Mouse (Mus musculus) testis, postnatal 14 days (tissue): ENCODE measurements around the gene Casp6.

Source experiments
- DNase-seq: peaks from one replicate; pipeline ENCODE4 v3.0.0; 2021; ENCODE audit warnings: low spot score

Casp6 gene

GRCm38 (mm10) chr3:129901271-129901809, at the start of gene Casp6:
Casp6 (plus strand) TSS chr3:129901425.
- peak; percentile 74 for DNase-seq

GRCm38 (mm10) chr3:129862592-129862991, 38.6 kb upstream of the Casp6 start:
- DNase-seq, result no peak

- peak; percentile 78 for DNase-seq
Measured at GRCm38 (mm10) chr3:129863698-129864097, 37.5 kb upstream of the Casp6 start.

GRCm38 (mm10) chr3:129877327-129877726, 23.9 kb upstream of the Casp6 start:
- no peak for DNase-seq

- peak; percentile 91 for DNase-seq
Measured at GRCm38 (mm10) chr3:129878405-129879021, 22.7 kb upstream of the Casp6 start, which contains the start of gene Pla2g12a. Pla2g12a (plus strand) TSS chr3:129878606.

- DNase-seq, result peak; percentile 59
Measured at GRCm38 (mm10) chr3:129879131-129879757, 22.0 kb upstream of the Casp6 start.

GRCm38 (mm10) chr3:129879913-129880312, 21.3 kb upstream of the Casp6 start:
- no peak for DNase-seq

- no peak for DNase-seq
Measured at GRCm38 (mm10) chr3:129880925-129881593, 20.2 kb upstream of the Casp6 start.

GRCm38 (mm10) chr3:129885577-129885976, 15.6 kb upstream of the Casp6 start:
- no peak for DNase-seq

- no peak for DNase-seq
Measured at GRCm38 (mm10) chr3:129886430-129886829, 14.8 kb upstream of the Casp6 start.

GRCm38 (mm10) chr3:129887779-129888517, 13.3 kb upstream of the Casp6 start:
- no peak for DNase-seq

- DNase-seq, result no peak
Measured at GRCm38 (mm10) chr3:129892003-129892402, 9.2 kb upstream of the Casp6 start.

GRCm38 (mm10) chr3:129893143-129893542, 8.1 kb upstream of the Casp6 start:
- no peak for DNase-seq

GRCm38 (mm10) chr3:129896591-129896990, 4.6 kb upstream of the Casp6 start:
- DNase-seq, result no peak

- no peak for DNase-seq
Measured at GRCm38 (mm10) chr3:129898886-129899285, 2.3 kb upstream of the Casp6 start.

- no peak for DNase-seq
Measured at GRCm38 (mm10) chr3:129903369-129903768, 2.1 kb downstream of the Casp6 start.

- DNase-seq, result no peak
Measured at GRCm38 (mm10) chr3:129903866-129904265, 2.6 kb downstream of the Casp6 start.

- DNase-seq, result no peak
Measured at GRCm38 (mm10) chr3:129904381-129905132, 3.3 kb downstream of the Casp6 start.

- no peak for DNase-seq
Measured at GRCm38 (mm10) chr3:129912025-129912424, 10.8 kb downstream of the Casp6 start.

GRCm38 (mm10) chr3:129913241-129913640, 12.0 kb downstream of the Casp6 start:
- no peak for DNase-seq

- DNase-seq, result no peak
Measured at GRCm38 (mm10) chr3:129917424-129917823, 16.2 kb downstream of the Casp6 start.
